Mouse (Mus musculus): ENCODE measurements around the gene Clcn6.
A peak's percentile ranks its signal among the peaks of the same experiment; 100 is the strongest.

Clcn6 gene

GRCm38 (mm10) chr4:147985205-147986132, 53.2 kb downstream of the Clcn6 start, which contains the start of gene Nppb:
Gene Nppb, plus strand, starts transcription at chr4:147985788.
- DNase-seq (ENCODE audit: low spot score in 2 of 2) = no peak

GRCm38 (mm10) chr4:147979441-147979860, 59.2 kb downstream of the Clcn6 start:
- DNase-seq (ENCODE audit: low spot score in 2 of 2) = no peak

DNA sequence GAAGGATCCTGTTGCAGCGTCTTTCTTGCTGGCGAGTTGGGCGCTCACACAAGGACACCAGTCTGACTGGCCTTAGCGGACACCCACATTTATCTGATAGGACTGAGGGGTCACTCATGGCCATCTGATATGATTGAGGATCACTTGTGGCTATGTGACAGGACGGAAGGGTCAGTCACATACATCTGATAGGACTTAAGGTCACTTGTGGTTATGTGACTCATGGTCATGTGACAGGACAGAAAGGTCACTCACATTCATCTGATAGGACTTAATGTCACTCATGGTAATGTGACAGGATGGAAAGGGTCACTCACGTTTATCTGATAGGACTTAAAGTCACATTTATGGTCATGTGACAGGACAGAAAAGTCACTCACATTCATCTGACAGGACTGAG, 60.2 kb downstream of the Clcn6 start:
- DNase-seq (ENCODE audit: low spot score in 2 of 2) = no peak

GRCm38 (mm10) chr4:147977726-147978125, 60.9 kb downstream of the Clcn6 start:
- DNase-seq (ENCODE audit: low spot score in 2 of 2) = no peak

DNA sequence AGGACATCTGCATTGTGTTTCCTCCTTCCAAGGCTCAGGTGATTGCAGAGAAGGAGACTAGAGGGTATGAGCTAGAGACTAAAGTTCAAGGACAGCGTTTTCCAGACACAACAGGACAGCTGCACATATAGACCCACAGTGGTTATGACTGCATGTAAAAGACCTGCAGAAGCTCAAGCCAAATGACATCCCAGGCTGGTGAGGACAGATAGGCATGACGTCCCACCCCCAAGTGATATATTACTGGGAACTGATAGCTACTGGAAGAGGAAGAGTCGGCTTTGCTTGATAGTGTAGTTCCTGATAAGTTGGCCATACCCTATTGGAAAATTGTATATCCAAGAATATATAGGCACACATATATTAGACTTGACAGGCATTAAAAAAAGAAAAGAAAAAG, 62.4 kb downstream of the Clcn6 start:
- no peak for DNase-seq (ENCODE audit: low spot score in 2 of 2)

DNA sequence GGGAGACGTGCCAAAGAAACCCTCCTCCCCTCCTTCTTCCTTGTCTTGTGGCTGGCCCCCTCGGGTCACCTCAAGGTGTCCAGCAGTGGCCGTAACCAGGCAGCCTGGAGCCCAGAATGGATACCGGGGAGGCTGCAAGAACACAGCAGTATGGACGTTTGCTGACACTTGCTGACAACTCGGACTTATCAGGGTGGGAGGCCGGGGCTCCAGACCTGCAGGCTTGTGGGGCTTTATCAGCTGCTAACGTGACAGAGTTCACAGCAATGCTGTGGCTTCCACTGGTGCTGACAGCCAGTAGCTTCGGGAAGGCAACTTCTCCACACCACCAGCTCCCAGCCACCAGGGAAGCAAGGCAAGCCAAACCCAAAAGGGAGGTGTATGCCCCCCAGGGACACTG, 69.3 kb downstream of the Clcn6 start:
- no peak for DNase-seq (ENCODE audit: low spot score in 2 of 2)

- DNase-seq (ENCODE audit: low spot score in 2 of 2) = no peak
These were observed 69.8 kb downstream of the Clcn6 start for GRCm38 (mm10) chr4:147968816-147969215.

- no peak for DNase-seq (ENCODE audit: low spot score in 2 of 2)
These were observed 72.9 kb downstream of the Clcn6 start for GRCm38 (mm10) chr4:147965712-147966111.

- no peak for DNase-seq (ENCODE audit: low spot score in 2 of 2)
These were observed 75.0 kb downstream of the Clcn6 start for GRCm38 (mm10) chr4:147963623-147964022.

GRCm38 (mm10) chr4:147962781-147963180, 75.8 kb downstream of the Clcn6 start:
- no peak for DNase-seq (ENCODE audit: low spot score in 2 of 2)

DNA sequence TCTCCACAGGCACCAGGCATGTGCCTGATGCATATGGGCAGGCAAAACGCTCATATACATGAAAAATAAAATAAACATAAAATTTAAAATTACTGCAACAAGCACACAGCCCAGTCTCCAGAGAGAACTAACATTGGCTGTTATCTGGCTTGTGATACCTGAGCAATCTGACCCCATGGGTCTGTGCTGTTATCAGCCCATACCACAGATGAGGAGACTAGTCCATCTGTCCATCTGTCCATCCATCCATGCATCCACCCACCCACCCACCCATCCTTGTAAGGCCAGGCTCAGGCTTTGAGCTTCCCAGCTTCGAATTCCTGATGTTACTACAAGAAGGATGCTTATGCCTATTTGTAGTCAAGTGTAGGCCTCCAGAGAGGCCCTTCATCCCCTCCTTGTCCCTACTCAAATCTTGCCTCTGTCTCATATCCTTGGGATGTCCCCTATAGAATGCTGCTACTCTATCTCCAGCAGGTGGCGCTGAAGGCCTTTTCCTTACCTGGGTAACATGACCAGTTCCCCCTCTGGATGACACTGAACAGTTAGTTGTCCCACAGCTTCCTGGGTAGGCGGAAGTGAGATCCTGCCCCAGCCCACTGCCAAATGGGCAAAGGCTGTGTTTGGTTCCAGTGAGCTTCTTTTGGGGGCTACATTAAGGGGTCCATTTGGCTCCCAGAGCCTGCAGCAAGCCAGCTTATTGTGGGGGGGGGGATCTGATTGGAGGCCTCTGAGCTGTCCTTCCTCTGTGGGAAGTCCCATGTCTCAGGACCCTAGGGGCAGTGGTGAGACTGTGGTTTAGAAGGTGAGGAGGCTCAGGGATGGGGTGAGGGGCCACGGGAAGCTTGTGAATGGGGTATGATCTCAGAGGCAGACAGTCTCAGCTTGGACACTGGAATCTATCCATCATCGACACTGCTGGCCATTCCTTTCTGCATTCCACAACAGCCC, 78.5 kb downstream of the Clcn6 start:
- DNase-seq (ENCODE audit: low spot score in 2 of 2) = peak; percentile 20 to 45

GRCm38 (mm10) chr4:147957141-147957540, 81.5 kb downstream of the Clcn6 start:
- no peak for DNase-seq (ENCODE audit: low spot score in 2 of 2)
